Mouse (Mus musculus): ENCODE measurements around the gene Apba3.
"Not testable (repeated sequence)": the region's sequence is repeated elsewhere in the genome, so short reads cannot be mapped to it uniquely, and the experiment has no call there.

DNA sequence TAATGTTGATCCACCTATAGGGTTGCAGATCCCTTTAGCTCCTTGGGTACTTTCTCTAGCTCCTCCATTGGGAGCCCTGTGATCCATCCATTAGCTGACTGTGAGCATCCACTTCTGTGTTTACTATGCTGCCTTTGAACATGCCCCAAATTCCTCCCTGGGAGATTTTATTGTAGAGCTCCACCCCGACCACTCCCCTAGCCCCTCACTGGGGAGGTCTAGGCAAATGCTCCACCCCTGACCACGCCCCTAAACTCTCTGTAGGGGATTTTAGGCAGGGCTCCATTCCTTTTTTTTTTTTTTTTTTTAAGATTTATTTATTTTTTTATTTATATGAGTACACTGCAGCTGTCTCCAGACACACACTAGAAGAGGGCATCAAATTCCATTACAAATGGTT is 43.0 kb upstream of the Apba3 start:
- not testable (repeated sequence) for TF ChIP-seq CTCF (IDR thresholded peaks at IDR 0.05); POLR2A (IDR thresholded peaks at IDR 0.05; ENCODE audit: insufficient read depth, low read depth, low read length)

Data from heart, adult 2 months (tissue).